Comparison of ENCODE assay signal across 33 mouse cellular contexts in genomic region chr17:41629691-41630090, GRCm38 (mm10).
"Had no signal": no experiment of that assay in that cellular context is flagged by ENCODE, and none has a peak within 500 bp of the region (broad histone marks: within the 10 kb centered on the region; RNA-seq: fewer than 3 reads in every experiment).

No protein-coding gene starts in this region.

- H3K27ac ChIP-seq: limb, embryonic 10.5 days; limb, embryonic 12.5 days; limb, embryonic 13.5 days; limb, embryonic 15.5 days; liver, embryonic 12.5 days; liver, embryonic 13.5 days; liver, embryonic 14.5 days; liver, embryonic 15.5 days; lung, embryonic 15.5 days; macrophage; midbrain, embryonic 10.5 days; midbrain, embryonic 12.5 days; midbrain, embryonic 13.5 days; midbrain, embryonic 15.5 days; neural tube, embryonic 12.5 days; neural tube, embryonic 13.5 days had no signal

- H3K36me3 ChIP-seq: limb, embryonic 10.5 days; limb, embryonic 12.5 days; limb, embryonic 13.5 days; limb, embryonic 15.5 days; liver, embryonic 12.5 days; liver, embryonic 13.5 days; liver, embryonic 15.5 days; lung, embryonic 15.5 days; midbrain, embryonic 10.5 days; midbrain, embryonic 12.5 days; midbrain, embryonic 13.5 days; midbrain, embryonic 15.5 days; neural tube, embryonic 12.5 days; neural tube, embryonic 13.5 days had no signal

- H3K27me3 ChIP-seq: limb, embryonic 12.5 days; limb, embryonic 13.5 days; limb, embryonic 15.5 days; liver, embryonic 12.5 days; liver, embryonic 13.5 days; liver, embryonic 15.5 days; lung, embryonic 15.5 days; megakaryocyte, embryonic 14.5 days; midbrain, embryonic 12.5 days; midbrain, embryonic 13.5 days; midbrain, embryonic 15.5 days; neural tube, embryonic 12.5 days; neural tube, embryonic 13.5 days had no signal

- H3K9me3 ChIP-seq: limb, embryonic 10.5 days; limb, embryonic 12.5 days; limb, embryonic 13.5 days; limb, embryonic 15.5 days; liver, embryonic 12.5 days; liver, embryonic 13.5 days; liver, embryonic 15.5 days; lung, embryonic 15.5 days; megakaryocyte, embryonic 14.5 days; midbrain, embryonic 10.5 days; midbrain, embryonic 12.5 days; midbrain, embryonic 13.5 days; midbrain, embryonic 15.5 days; neural tube, embryonic 12.5 days; neural tube, embryonic 13.5 days had no signal

- DNase-seq: left cerebral cortex, postnatal 4 days; liver; liver, embryonic 13.5 days; liver, postnatal 0 days; lung, adult 18-20 months; lung, adult 2 months; lung, embryonic 14.5 days; lung, postnatal 10 days; lung, postnatal 14 days; lung, postnatal 36 days; lung, postnatal 4 days; midbrain, embryonic 14.5 days had no signal

- H3K4me3 ChIP-seq: limb, embryonic 10.5 days; limb, embryonic 12.5 days; limb, embryonic 13.5 days; limb, embryonic 15.5 days; liver, embryonic 12.5 days; liver, embryonic 13.5 days; liver, embryonic 15.5 days; lung, embryonic 15.5 days; megakaryocyte, embryonic 14.5 days; midbrain, embryonic 10.5 days; midbrain, embryonic 12.5 days; midbrain, embryonic 13.5 days; midbrain, embryonic 15.5 days; myocyte; neural tube, embryonic 12.5 days; neural tube, embryonic 13.5 days had no signal

- H3K9ac ChIP-seq: limb, embryonic 12.5 days; limb, embryonic 13.5 days; limb, embryonic 15.5 days; liver, embryonic 12.5 days; liver, embryonic 13.5 days; liver, embryonic 14.5 days; liver, embryonic 15.5 days; liver, postnatal 0 days; lung, embryonic 14.5 days; lung, embryonic 15.5 days; midbrain, embryonic 12.5 days; midbrain, embryonic 13.5 days; midbrain, embryonic 15.5 days; neural tube, embryonic 12.5 days; neural tube, embryonic 13.5 days had no signal

- H3K4me1 ChIP-seq: limb, embryonic 10.5 days; limb, embryonic 12.5 days; limb, embryonic 13.5 days; limb, embryonic 15.5 days; liver, embryonic 12.5 days; liver, embryonic 13.5 days; liver, embryonic 15.5 days; lung, embryonic 15.5 days; megakaryocyte, embryonic 14.5 days; midbrain, embryonic 10.5 days; midbrain, embryonic 12.5 days; midbrain, embryonic 13.5 days; midbrain, embryonic 15.5 days; neural tube, embryonic 12.5 days; neural tube, embryonic 13.5 days had no signal

- H3K4me2 ChIP-seq: limb, embryonic 12.5 days; limb, embryonic 13.5 days; limb, embryonic 15.5 days; liver, embryonic 11.5 days; liver, embryonic 12.5 days; liver, embryonic 13.5 days; liver, embryonic 15.5 days; lung, embryonic 14.5 days; lung, embryonic 15.5 days; midbrain, embryonic 11.5 days; midbrain, embryonic 12.5 days; midbrain, embryonic 13.5 days; midbrain, embryonic 15.5 days; neural tube, embryonic 12.5 days; neural tube, embryonic 13.5 days had no signal

- ATAC-seq: liver, embryonic 12.5 days; liver, postnatal 0 days; lung, postnatal 0 days; midbrain, embryonic 13.5 days; midbrain, embryonic 15.5 days; midbrain, embryonic 16.5 days had no signal
